Mouse (Mus musculus): ENCODE data around the gene Cutal. TPM values are rescaled to one million over a fixed set of nuclear protein-coding genes. Genes with fewer than 3 reads are reported as not detected.

Gene Cutal
- polyA plus RNA-seq, 1 experiment from 2014 or later: 0.35 TPM

DNA sequence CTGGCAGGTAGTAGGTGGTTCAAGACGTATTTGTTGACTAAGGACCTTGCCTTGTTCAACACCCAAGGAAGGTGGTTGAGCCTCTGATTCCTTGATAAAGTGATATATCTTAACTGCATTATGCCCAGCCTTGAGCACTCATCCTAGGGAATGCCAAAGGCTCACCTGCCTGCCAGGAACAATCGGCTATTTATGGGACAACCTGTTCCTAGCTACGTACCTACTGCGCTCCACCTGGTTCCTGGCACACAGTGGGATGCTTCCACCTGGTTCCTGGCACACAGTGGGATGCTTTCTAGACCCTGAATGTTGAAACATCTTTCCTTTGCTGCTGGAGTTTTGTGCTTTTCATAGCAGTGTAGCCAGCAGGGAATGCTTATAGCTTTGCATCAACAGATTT is 35.5 kb downstream of the Cutal start:
- 89% methylated on average over 4 of the region's 4 CpGs for WGBS
- Histone ChIP-seq H3K4me3 (ENCODE audit: low read length) (no peak overlapping the region), H3K4me2 (ENCODE audit: low read length) (no peak overlapping the region), H3K27me3 (replicated peaks; ENCODE audit: control insufficient read depth, insufficient read depth, low read length) (peaks cover 8% of the 10 kb centered on the region), H3K36me3 (ENCODE audit: control insufficient read depth, insufficient read depth, low read length) (no peaks in the 10 kb centered on the region), H3K4me1 (ENCODE audit: control insufficient read depth, insufficient read depth, low read depth, low read length) (peaks cover 16% of the 10 kb centered on the region), H3K27ac (ENCODE audit: low read depth, low read length) (no peak overlapping the region), H3K9me3 (ENCODE audit: control insufficient read depth, low read length) (no peaks in the 10 kb centered on the region), H3K9ac (ENCODE audit: low read depth, low read length) (no peak overlapping the region)
- ATAC-seq: no peak

- Histone ChIP-seq H3K4me3 (ENCODE audit: low read length) (no peak overlapping the region), H3K36me3 (ENCODE audit: control insufficient read depth, insufficient read depth, low read length) (no peaks in the 10 kb centered on the region), H3K4me1 (ENCODE audit: control insufficient read depth, insufficient read depth, low read depth, low read length) (peaks cover 17% of the 10 kb centered on the region), H3K9ac (ENCODE audit: low read depth, low read length) (no peak overlapping the region), H3K4me2 (ENCODE audit: low read length) (no peak overlapping the region), H3K27me3 (replicated peaks; ENCODE audit: control insufficient read depth, insufficient read depth, low read length) (peaks cover 10% of the 10 kb centered on the region), H3K27ac (ENCODE audit: low read depth, low read length) (no peak overlapping the region), H3K9me3 (ENCODE audit: control insufficient read depth, low read length) (no peaks in the 10 kb centered on the region)
- ATAC-seq: no peak
- 91% methylated on average over 5 of the region's 5 CpGs for WGBS
Observed at GRCm38 (mm10) chr2:34911871-34912270, 37.7 kb downstream of the Cutal start.

DNA sequence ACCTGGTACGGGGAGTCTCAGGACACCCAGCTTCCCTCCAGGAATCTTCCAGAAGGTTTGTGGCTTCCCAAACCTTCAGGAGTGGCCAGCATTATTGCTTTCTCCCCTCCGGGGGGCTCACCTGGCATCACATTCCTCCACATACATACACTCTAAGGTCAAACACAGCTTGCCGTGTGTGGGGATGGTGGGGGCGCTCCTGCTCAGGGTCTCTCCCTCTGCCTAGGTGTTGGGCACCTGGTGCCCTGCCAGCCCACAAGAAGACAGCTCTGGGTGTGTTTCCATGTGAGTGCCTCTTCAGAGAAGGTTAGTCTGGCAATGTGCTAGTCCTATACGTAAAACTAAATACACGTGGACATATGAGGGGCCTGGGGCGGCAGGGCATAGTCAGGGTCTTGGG is 38.4 kb downstream of the Cutal start:
- peaks cover 10% of the 10 kb centered on the region for H3K27me3 ChIP-seq (replicated peaks; ENCODE audit: control insufficient read depth, insufficient read depth, low read length)
- H3K4me3 ChIP-seq (ENCODE audit: low read length): peak overlapping the region; percentile 62; the same call in 1 of the 2 replicates
- H3K27ac ChIP-seq (ENCODE audit: low read depth, low read length): no peak overlapping the region
- no peaks in the 10 kb centered on the region for H3K9me3 ChIP-seq (ENCODE audit: control insufficient read depth, low read length)
- ATAC-seq: no peak
- H3K9ac ChIP-seq (ENCODE audit: low read depth, low read length): no peak overlapping the region
- H3K36me3 ChIP-seq (ENCODE audit: control insufficient read depth, insufficient read depth, low read length): no peaks in the 10 kb centered on the region
- peaks cover 17% of the 10 kb centered on the region for H3K4me1 ChIP-seq (ENCODE audit: control insufficient read depth, insufficient read depth, low read depth, low read length)
- WGBS: 39% methylated on average over 7 of the region's 7 CpGs
- H3K4me2 ChIP-seq (ENCODE audit: low read length): peak overlapping the region; percentile 97

- H3K4me1 ChIP-seq (ENCODE audit: control insufficient read depth, insufficient read depth, low read depth, low read length): peaks cover 17% of the 10 kb centered on the region
- peak within 1 kb of the TSS; percentile 71 for H3K9ac ChIP-seq (ENCODE audit: low read depth, low read length)
- peak within 1 kb of the TSS; percentile 62 for H3K4me3 ChIP-seq (ENCODE audit: low read length)
- no peaks in the 10 kb centered on the region for H3K9me3 ChIP-seq (ENCODE audit: control insufficient read depth, low read length)
- peak; percentile 62 for ATAC-seq
- H3K27me3 ChIP-seq (replicated peaks; ENCODE audit: control insufficient read depth, insufficient read depth, low read length): peaks cover 10% of the 10 kb centered on the region
- no peak within 1 kb of the TSS for H3K27ac ChIP-seq (ENCODE audit: low read depth, low read length)
- peak within 1 kb of the TSS; percentile 97 for H3K4me2 ChIP-seq (ENCODE audit: low read length)
- under 1% methylated on average over 55 of the region's 64 CpGs for WGBS
- no peaks in the 10 kb centered on the region for H3K36me3 ChIP-seq (ENCODE audit: control insufficient read depth, insufficient read depth, low read length)
Observed at GRCm38 (mm10) chr2:34913218-34914068, 39.2 kb downstream of the Cutal start, which contains the start of gene Phf19. Gene Phf19 (minus strand): TSS chr2:34914026.

DNA sequence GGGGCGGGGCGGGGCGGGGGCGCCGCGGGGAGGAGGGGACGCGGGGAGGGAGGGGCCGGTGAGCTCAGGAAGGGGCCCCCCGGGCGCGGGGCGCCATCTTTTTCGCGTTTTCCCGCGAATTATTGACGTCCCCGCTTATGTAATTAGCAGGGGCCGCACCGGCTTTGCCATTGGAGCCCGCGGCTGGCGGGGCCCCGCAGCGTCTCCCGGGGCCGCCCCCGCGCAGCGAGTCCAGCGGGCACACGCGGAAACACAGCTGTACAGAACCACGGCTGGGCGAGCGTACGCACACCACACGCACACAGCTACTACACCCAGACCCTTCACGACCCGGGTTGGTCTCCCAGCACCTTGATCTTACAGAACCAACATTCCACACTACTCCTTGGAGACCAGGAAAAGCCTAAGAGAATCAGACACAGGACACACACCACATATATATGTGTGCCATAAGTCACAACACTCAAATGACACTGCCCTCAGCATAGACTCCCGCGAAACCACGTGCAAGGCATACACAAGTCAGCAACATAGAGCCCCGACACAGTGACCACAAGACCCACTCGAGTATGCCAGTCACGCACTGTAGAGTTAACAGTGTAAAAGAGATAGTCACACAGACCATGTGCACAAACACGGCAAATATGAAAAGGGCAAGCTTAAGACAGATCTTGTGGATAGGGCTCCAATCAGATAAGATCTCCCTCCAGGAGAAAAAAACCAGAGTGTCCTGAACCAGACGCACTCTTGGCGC is 40.0 kb downstream of the Cutal start:
- no peaks in the 10 kb centered on the region for H3K9me3 ChIP-seq (ENCODE audit: control insufficient read depth, low read length)
- peak overlapping the region; percentile 97 for H3K4me2 ChIP-seq (ENCODE audit: low read length)
- H3K9ac ChIP-seq (ENCODE audit: low read depth, low read length): peak overlapping the region; percentile 71
- peaks cover 10% of the 10 kb centered on the region for H3K27me3 ChIP-seq (replicated peaks; ENCODE audit: control insufficient read depth, insufficient read depth, low read length)
- WGBS: 4% methylated on average over 33 of the region's 50 CpGs
- no peaks in the 10 kb centered on the region for H3K36me3 ChIP-seq (ENCODE audit: control insufficient read depth, insufficient read depth, low read length)
- H3K4me3 ChIP-seq (ENCODE audit: low read length): peak overlapping the region; percentile 62
- peaks cover 17% of the 10 kb centered on the region for H3K4me1 ChIP-seq (ENCODE audit: control insufficient read depth, insufficient read depth, low read depth, low read length)
- H3K27ac ChIP-seq (ENCODE audit: low read depth, low read length): no peak overlapping the region
- peak; percentile 76 for ATAC-seq

- WGBS: 28% methylated on average over 2 of the region's 2 CpGs
- peak overlapping the region; percentile 62; the same call in 1 of the 2 replicates for H3K4me3 ChIP-seq (ENCODE audit: low read length)
- no peak for ATAC-seq
- H3K27me3 ChIP-seq (replicated peaks; ENCODE audit: control insufficient read depth, insufficient read depth, low read length): peaks cover 10% of the 10 kb centered on the region
- no peaks in the 10 kb centered on the region for H3K9me3 ChIP-seq (ENCODE audit: control insufficient read depth, low read length)
- H3K27ac ChIP-seq (ENCODE audit: low read depth, low read length): no peak overlapping the region
- peak overlapping the region; percentile 97 for H3K4me2 ChIP-seq (ENCODE audit: low read length)
- H3K4me1 ChIP-seq (ENCODE audit: control insufficient read depth, insufficient read depth, low read depth, low read length): peaks cover 17% of the 10 kb centered on the region
- H3K36me3 ChIP-seq (ENCODE audit: control insufficient read depth, insufficient read depth, low read length): no peaks in the 10 kb centered on the region
- H3K9ac ChIP-seq (ENCODE audit: low read depth, low read length): no peak overlapping the region
Observed at GRCm38 (mm10) chr2:34914823-34915082, 40.6 kb downstream of the Cutal start.

DNA sequence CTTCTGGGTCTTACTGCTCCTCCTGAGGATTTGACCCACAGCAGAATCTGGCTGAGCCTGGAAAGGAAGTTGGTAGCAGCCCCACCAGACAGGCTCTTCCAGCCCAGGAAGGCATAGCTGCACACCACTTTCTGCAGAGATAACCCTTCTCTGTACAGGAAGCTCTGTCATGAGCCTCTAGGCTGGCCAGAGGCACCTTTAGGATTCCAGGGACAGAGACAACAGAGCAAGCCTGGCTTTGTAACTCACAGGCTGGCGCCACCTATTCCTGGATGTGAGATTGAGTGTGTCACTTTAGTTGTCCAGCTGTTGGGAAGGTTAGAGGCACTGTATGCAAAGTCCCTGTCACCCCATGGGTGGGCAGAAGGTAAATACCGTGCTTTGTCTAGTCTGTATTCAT is 40.9 kb downstream of the Cutal start:
- no peak for ATAC-seq
- Histone ChIP-seq H3K27me3 (replicated peaks; ENCODE audit: control insufficient read depth, insufficient read depth, low read length) (peaks cover 10% of the 10 kb centered on the region), H3K4me3 (ENCODE audit: low read length) (no peak overlapping the region), H3K4me2 (ENCODE audit: low read length) (no peak overlapping the region), H3K4me1 (ENCODE audit: control insufficient read depth, insufficient read depth, low read depth, low read length) (peaks cover 17% of the 10 kb centered on the region), H3K9me3 (ENCODE audit: control insufficient read depth, low read length) (no peaks in the 10 kb centered on the region), H3K27ac (ENCODE audit: low read depth, low read length) (no peak overlapping the region), H3K36me3 (ENCODE audit: control insufficient read depth, insufficient read depth, low read length) (no peaks in the 10 kb centered on the region), H3K9ac (ENCODE audit: low read depth, low read length) (no peak overlapping the region)
- 47% methylated on average over 2 of the region's 2 CpGs for WGBS

- 64% methylated on average over 2 of the region's 2 CpGs for WGBS
- Histone ChIP-seq H3K4me2 (ENCODE audit: low read length) (no peak overlapping the region), H3K4me3 (ENCODE audit: low read length) (no peak overlapping the region), H3K27ac (ENCODE audit: low read depth, low read length) (no peak overlapping the region), H3K36me3 (ENCODE audit: control insufficient read depth, insufficient read depth, low read length) (no peaks in the 10 kb centered on the region), H3K27me3 (replicated peaks; ENCODE audit: control insufficient read depth, insufficient read depth, low read length) (0 out of 2 replicates have a peak, but pooled peaks cover 3% of the 10 kb centered on the region), H3K9me3 (ENCODE audit: control insufficient read depth, low read length) (no peaks in the 10 kb centered on the region), H3K9ac (ENCODE audit: low read depth, low read length) (no peak overlapping the region), H3K4me1 (ENCODE audit: control insufficient read depth, insufficient read depth, low read depth, low read length) (no peaks in the 10 kb centered on the region)
- ATAC-seq: no peak
Observed at GRCm38 (mm10) chr2:34920144-34920543, 45.9 kb downstream of the Cutal start.

DNA sequence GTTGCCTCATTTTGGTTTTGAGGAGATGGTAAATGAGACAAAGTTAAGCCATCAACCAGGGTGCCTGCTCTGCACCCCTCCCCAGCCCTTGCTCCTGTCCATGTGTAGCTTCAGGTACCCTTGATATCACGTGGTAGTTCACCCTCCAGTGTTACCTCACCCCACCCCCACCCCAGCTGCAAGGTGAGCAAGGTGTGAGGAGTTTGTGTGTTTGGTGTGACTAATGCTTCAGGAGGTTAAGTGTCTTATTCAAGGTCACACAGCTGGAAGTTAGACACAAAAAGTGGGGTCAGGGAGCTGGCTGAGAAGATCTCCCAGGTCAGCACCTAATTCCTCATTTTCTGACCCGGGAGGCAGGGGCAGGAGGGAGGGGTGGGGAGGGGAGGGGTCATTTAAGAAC is 48.5 kb downstream of the Cutal start:
- Histone ChIP-seq H3K27me3 (replicated peaks; ENCODE audit: control insufficient read depth, insufficient read depth, low read length) (no peaks in the 10 kb centered on the region), H3K36me3 (ENCODE audit: control insufficient read depth, insufficient read depth, low read length) (no peaks in the 10 kb centered on the region), H3K9me3 (ENCODE audit: control insufficient read depth, low read length) (no peaks in the 10 kb centered on the region), H3K4me2 (ENCODE audit: low read length) (no peak overlapping the region), H3K4me3 (ENCODE audit: low read length) (no peak overlapping the region), H3K4me1 (ENCODE audit: control insufficient read depth, insufficient read depth, low read depth, low read length) (no peaks in the 10 kb centered on the region), H3K9ac (ENCODE audit: low read depth, low read length) (no peak overlapping the region), H3K27ac (ENCODE audit: low read depth, low read length) (no peak overlapping the region)
- 25% methylated on average over 2 of the region's 2 CpGs for WGBS
- no peak for ATAC-seq

Measured in hindbrain, embryonic 16.5 days (tissue).